Mouse (Mus musculus): ENCODE measurements around the gene Naa35.

DNA sequence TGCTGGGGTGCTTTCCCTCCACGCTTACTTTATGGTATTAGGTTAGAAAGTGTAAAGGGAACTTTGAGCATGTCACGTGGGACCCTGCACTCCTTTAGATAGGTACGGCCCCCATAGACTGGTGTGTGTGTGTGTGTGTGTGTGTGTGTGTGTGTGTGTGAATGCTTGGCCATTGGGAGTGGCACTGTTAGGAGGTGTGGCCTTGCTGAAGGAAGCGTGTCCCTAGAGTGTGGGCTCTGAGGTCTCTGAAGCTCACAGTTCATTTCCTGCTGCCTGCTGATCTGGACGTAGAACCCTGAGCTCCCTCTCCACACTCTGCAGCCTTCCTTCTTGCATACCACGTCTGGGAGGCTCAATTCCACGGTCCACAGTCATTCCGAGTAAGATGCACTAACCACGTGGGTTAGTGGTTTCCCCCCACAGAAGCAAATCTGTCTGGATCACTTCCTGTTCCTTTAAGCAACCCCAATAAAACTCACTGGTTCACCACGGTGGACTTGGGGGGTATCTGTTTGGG lies 71.3 kb downstream of the Naa35 start:
- no peak for TF ChIP-seq CHD2 (IDR thresholded peaks at IDR 0.05; ENCODE audit: low read depth, low read length)
- TF ChIP-seq HCFC1 (IDR thresholded peaks at IDR 0.05; ENCODE audit: borderline replicate concordance, insufficient read depth, low read length): no peak
- no peak for TF ChIP-seq ZNF384 (IDR thresholded peaks at IDR 0.05; ENCODE audit: low read depth, low read length)

All from ES-E14 (cell line).